Mouse (Mus musculus): ENCODE measurements at regions not wholly inside any gene's neighbourhood (a gene's known extent, or its start where the extent isn't known, plus 50 kb on each side); places are given as distances from the start of the nearest gene placed in this dataset.

DNA sequence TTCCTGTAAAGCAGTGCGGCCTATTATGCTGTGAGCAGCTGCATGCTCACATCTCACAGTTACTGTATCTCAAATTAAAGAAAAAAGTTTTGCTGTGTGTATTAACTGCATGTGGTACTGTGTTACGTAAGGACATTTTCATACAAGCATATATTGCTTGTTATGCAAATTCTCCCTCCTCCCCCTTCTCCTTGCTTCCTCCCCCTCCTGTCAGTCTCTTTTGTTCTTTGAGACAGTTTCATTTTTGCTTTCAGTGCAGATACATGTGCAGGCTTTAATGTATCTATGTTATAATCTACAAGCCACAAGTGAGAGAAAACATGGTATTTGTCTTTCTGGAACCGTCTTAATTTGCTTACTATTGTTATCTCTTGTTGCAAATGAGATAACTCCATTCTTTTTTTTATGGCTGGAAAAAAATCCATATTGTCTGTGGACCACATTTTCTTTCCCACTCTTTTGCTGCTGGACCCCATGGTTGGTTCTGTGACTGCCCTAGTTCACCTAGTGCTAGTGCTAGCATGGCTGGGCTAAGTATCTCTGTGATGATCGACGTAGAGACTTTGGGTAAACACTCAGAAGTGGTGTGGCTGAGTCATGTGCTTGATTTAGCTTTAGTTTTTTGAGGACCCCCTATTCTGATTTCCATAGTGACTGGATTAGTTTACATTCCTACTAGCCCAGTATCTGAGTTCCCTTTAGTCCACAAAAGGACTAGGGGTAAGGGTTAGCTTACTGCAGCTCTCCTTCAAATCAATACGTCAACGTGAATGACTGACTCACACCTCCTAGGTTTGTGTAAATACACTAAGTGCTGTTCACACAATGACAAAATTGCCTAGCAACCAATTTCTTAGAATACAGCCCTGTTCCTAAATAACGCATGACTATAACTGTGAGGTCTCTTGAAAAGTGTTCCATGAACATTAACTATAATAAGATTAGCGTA lies 158.1 kb downstream of the Icos start:
- no peak for TF ChIP-seq EP300 (IDR thresholded peaks at IDR 0.05; ENCODE audit: low read depth)
- no peak for TF ChIP-seq CTCF (IDR thresholded peaks at IDR 0.05; ENCODE audit: low read depth)
